ENCODE assay signal across 29 mouse cellular contexts in genomic region chr2:133821418-133821817, GRCm38 (mm10).
DNase-seq lines count a peak whose midpoint lies in the region; ATAC-seq and TF ChIP-seq lines count a peak whose summit lies in the region.
"Had no signal": no experiment of that assay in that cellular context is flagged by ENCODE, and none has a peak within 500 bp of the region (broad histone marks: within the 10 kb centered on the region; RNA-seq: fewer than 3 reads in every experiment).

No protein-coding gene starts in this region.

- H3K36me3 ChIP-seq in lung, embryonic 14.5 days (ENCODE audit: insufficient read depth) = no peaks in the 10 kb centered on the region
- H3K36me3 ChIP-seq in lung, embryonic 16.5 days (ENCODE audit: control insufficient read depth, insufficient read depth, low read length) = no peaks in the 10 kb centered on the region
- H3K36me3 ChIP-seq: embryonic facial prominence, embryonic 13.5 days; embryonic facial prominence, embryonic 15.5 days; forebrain, embryonic 10.5 days; forebrain, embryonic 12.5 days; G1E had no signal

- peak; percentile 89 for ATAC-seq in lung, embryonic 14.5 days (ENCODE audit: insufficient read depth)
- peak; percentile 95 for ATAC-seq in lung, embryonic 16.5 days (ENCODE audit: low read depth)
- ATAC-seq: CD4-positive, CD25-positive, alpha-beta regulatory T cell, adult 4 months; forebrain, embryonic 14.5 days; Patski had no signal

- no peak for TF ChIP-seq CTCF in lung, embryonic 14.5 days (IDR thresholded peaks at IDR 0.05; ENCODE audit: low read depth)

- 63% methylated on average over 4 of the region's 4 CpGs for WGBS in lung, embryonic 14.5 days
- 63% methylated on average over 4 of the region's 4 CpGs for WGBS in lung, embryonic 16.5 days

- peak; percentile 37 for DNase-seq in lung, embryonic 14.5 days
- DNase-seq in lung, postnatal 4 days = no peak
- DNase-seq in lung, postnatal 10 days = no peak
- peak; percentile 5 for DNase-seq in ZHBTc4 (ENCODE audit: low read depth, low spot score)
- DNase-seq in lung, postnatal 36 days = peak; percentile 15
- no peak for DNase-seq in kidney, adult 18-20 months
- DNase-seq in heart, postnatal 4 days = no peak
- DNase-seq: adrenal gland, adult 2 months; adrenal gland, postnatal 10 days; adrenal gland, postnatal 25 days; B cell, adult 2 months; cerebellum, adult 11 months; cerebellum, adult 18-20 months; cerebellum, adult 8-10 months; cerebellum, adult 9-11 months; cerebellum, postnatal 14 days; cerebellum, postnatal 36 days; embryo, embryonic 11 days had no signal

- H3K9me3 ChIP-seq in lung, embryonic 14.5 days (ENCODE audit: low read depth, low read length) = no peaks in the 10 kb centered on the region
- H3K9me3 ChIP-seq in lung, embryonic 16.5 days (ENCODE audit: control insufficient read depth, low read length) = no peaks in the 10 kb centered on the region
- H3K9me3 ChIP-seq: embryonic facial prominence, embryonic 13.5 days; embryonic facial prominence, embryonic 15.5 days; forebrain, embryonic 10.5 days; forebrain, embryonic 12.5 days had no signal

- H3K4me2 ChIP-seq in lung, embryonic 14.5 days = no peak overlapping the region
- no peak overlapping the region for H3K4me2 ChIP-seq in lung, embryonic 16.5 days (ENCODE audit: low read depth, low read length)
- H3K4me2 ChIP-seq: embryonic facial prominence, embryonic 13.5 days; embryonic facial prominence, embryonic 15.5 days; forebrain, embryonic 12.5 days had no signal

- no peak overlapping the region for H3K9ac ChIP-seq in lung, embryonic 14.5 days
- no peak overlapping the region for H3K9ac ChIP-seq in lung, embryonic 16.5 days (ENCODE audit: low read length)
- H3K9ac ChIP-seq: embryonic facial prominence, embryonic 13.5 days; embryonic facial prominence, embryonic 15.5 days; forebrain, embryonic 12.5 days had no signal

- no peak overlapping the region for H3K4me3 ChIP-seq in lung, embryonic 14.5 days (ENCODE audit: low read depth, low read length)
- no peak overlapping the region for H3K4me3 ChIP-seq in lung, embryonic 16.5 days (ENCODE audit: low read length)
- H3K4me3 ChIP-seq: embryonic facial prominence, embryonic 13.5 days; embryonic facial prominence, embryonic 15.5 days; erythroblast, embryonic 14.5 days; forebrain, embryonic 10.5 days; forebrain, embryonic 12.5 days had no signal

- H3K27me3 ChIP-seq in lung, embryonic 14.5 days (ENCODE audit: insufficient read depth, low read length) = no peaks in the 10 kb centered on the region
- H3K27me3 ChIP-seq in lung, embryonic 16.5 days (ENCODE audit: control insufficient read depth, insufficient read depth, low read depth, low read length) = no peaks in the 10 kb centered on the region
- H3K27me3 ChIP-seq: CH12.LX; embryonic facial prominence, embryonic 13.5 days; embryonic facial prominence, embryonic 15.5 days; forebrain, embryonic 12.5 days; Patski had no signal

- 0 out of 2 replicates have a peak overlapping the region, but pooled peaks have one; percentile 24 for H3K27ac ChIP-seq in lung, embryonic 14.5 days (ENCODE audit: low read depth)
- H3K27ac ChIP-seq in lung, embryonic 16.5 days (ENCODE audit: low read length) = no peak overlapping the region
- H3K27ac ChIP-seq: embryonic facial prominence, embryonic 13.5 days; embryonic facial prominence, embryonic 15.5 days; forebrain, embryonic 10.5 days; forebrain, embryonic 12.5 days had no signal

- H3K4me1 ChIP-seq in lung, embryonic 14.5 days (ENCODE audit: insufficient read depth) = no peaks in the 10 kb centered on the region
- no peaks in the 10 kb centered on the region for H3K4me1 ChIP-seq in lung, embryonic 16.5 days (replicated peaks; ENCODE audit: control insufficient read depth, insufficient read depth, low read length)
- H3K4me1 ChIP-seq: embryonic facial prominence, embryonic 13.5 days; embryonic facial prominence, embryonic 15.5 days; forebrain, embryonic 10.5 days; forebrain, embryonic 12.5 days had no signal

Comparison
In these comparisons a context has a peak if more than half of its experiments do, and no peak if none do; other contexts are left out.
1. DNase-seq: peak in lung, embryonic 14.5 days (single experiment), ZHBTc4 (single experiment) and lung, postnatal 36 days (single experiment); none in lung, postnatal 4 days (0 of 2), lung, postnatal 10 days (single experiment), kidney, adult 18-20 months (single experiment) and heart, postnatal 4 days (single experiment).